Mouse (Mus musculus): ENCODE measurements around the gene Lbx2. TPM values are rescaled to one million over a fixed set of nuclear protein-coding genes. Genes with fewer than 3 reads are reported as not detected.

Gene Lbx2
- total and polyA plus RNA-seq, 2 experiments from 2014 or later, result 0.33 TPM; not detected in 1

- Histone ChIP-seq H3K4me1 (ENCODE audit: insufficient read depth) (no peaks in the 10 kb centered on the region), H3K4me2 (ENCODE audit: low read depth) (no peak overlapping the region), H3K9ac (no peak overlapping the region), H3K4me3 (ENCODE audit: low read depth, low read length) (no peak overlapping the region), H3K27ac (ENCODE audit: low read depth, low read length) (no peak overlapping the region), H3K36me3 (ENCODE audit: insufficient read depth) (no peaks in the 10 kb centered on the region), H3K9me3 (ENCODE audit: low read length) (no peaks in the 10 kb centered on the region), H3K27me3 (ENCODE audit: insufficient read depth, low read length) (peaks cover 65% of the 10 kb centered on the region)
- ATAC-seq, result peak; percentile 25; the same call in 1 of the 2 replicates
- TF ChIP-seq CTCF (IDR thresholded peaks at IDR 0.05; ENCODE audit: low read depth), result no peak
- DNase-seq, result no peak
- WGBS, result 3% methylated on average over 23 of the region's 24 CpGs
Measured at GRCm38 (mm10) chr6:83071220-83071619, 14.9 kb upstream of the Lbx2 start.

DNA sequence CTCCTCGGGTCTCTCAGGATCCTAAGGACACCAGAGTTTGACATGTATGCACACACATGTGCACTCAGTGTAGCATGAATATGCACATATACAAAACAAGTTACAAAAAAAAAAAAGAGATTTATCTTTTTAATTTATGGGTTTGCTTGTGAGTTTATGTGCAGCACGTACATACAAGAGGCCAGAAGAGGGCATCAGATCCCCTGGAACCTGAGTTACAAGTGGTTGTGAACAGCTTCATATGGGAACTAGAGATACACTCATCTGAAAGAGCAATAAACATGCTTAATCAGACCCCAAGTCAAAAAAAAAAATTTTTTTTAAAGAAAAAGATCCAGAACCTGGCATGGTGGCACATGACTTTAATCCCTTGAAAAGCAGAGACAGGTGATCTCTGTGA lies 11.2 kb upstream of the Lbx2 start:
- Histone ChIP-seq H3K9me3 (ENCODE audit: low read length) (no peaks in the 10 kb centered on the region), H3K4me3 (ENCODE audit: low read depth, low read length) (no peak overlapping the region), H3K27ac (ENCODE audit: low read depth, low read length) (no peak overlapping the region), H3K4me2 (ENCODE audit: low read depth) (no peak overlapping the region), H3K4me1 (ENCODE audit: insufficient read depth) (no peaks in the 10 kb centered on the region), H3K36me3 (ENCODE audit: insufficient read depth) (no peaks in the 10 kb centered on the region), H3K27me3 (ENCODE audit: insufficient read depth, low read length) (peaks cover 48% of the 10 kb centered on the region), H3K9ac (no peak overlapping the region)
- TF ChIP-seq CTCF (IDR thresholded peaks at IDR 0.05; ENCODE audit: low read depth), result peak; percentile 24; the same call in 1 of the 2 replicates
- DNase-seq (no peak), ATAC-seq (no peak)
- 17% methylated on average over 2 of the region's 2 CpGs for WGBS

GRCm38 (mm10) chr6:83077630-83078323 lies 8.4 kb upstream of the Lbx2 start, which contains the start of gene Pcgf1:
Gene Pcgf1 (plus strand): TSS chr6:83077869.
- H3K27ac ChIP-seq (ENCODE audit: low read depth, low read length), result peak within 1 kb of the TSS; percentile 93
- peaks cover 14% of the 10 kb centered on the region; the same call in 1 of the 2 replicates for H3K36me3 ChIP-seq (ENCODE audit: insufficient read depth)
- H3K9me3 ChIP-seq (ENCODE audit: low read length), result no peaks in the 10 kb centered on the region
- ATAC-seq (peak; percentile 36), DNase-seq (no peak)
- no peak for TF ChIP-seq CTCF (IDR thresholded peaks at IDR 0.05; ENCODE audit: low read depth)
- H3K9ac ChIP-seq, result peak within 1 kb of the TSS; percentile 79
- H3K4me1 ChIP-seq (ENCODE audit: insufficient read depth), result no peaks in the 10 kb centered on the region
- peaks cover 30% of the 10 kb centered on the region for H3K27me3 ChIP-seq (ENCODE audit: insufficient read depth, low read length)
- H3K4me3 ChIP-seq (ENCODE audit: low read depth, low read length), result peak within 1 kb of the TSS; percentile 74
- 1% methylated on average over 53 of the region's 54 CpGs for WGBS
- peak within 1 kb of the TSS; percentile 97 for H3K4me2 ChIP-seq (ENCODE audit: low read depth)

DNA sequence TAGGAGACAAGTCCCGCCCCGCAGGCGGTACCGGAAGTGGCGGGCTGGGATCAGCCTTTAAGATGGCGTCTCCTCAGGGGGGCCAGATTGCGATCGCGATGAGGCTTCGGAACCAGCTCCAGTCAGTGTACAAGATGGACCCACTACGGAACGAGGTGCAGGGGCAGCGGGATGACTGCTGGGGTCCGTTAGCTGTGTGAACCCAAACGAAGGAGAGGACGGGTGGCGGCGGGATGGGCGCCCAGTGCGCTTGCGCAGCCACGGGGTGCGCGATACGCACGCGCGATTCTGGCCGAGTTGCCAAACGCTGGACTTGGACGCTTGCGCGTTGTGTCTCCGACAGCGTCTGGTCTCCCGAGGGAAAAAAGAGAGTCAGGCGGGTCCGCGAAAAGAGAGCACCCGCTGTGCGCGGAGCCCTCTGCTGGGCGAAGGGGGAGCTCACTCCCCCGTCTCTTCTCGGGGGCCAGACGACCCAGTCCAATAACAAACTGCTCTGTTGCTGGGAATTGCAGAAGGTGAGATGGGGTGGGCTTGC lies 7.8 kb upstream of the Lbx2 start:
- ATAC-seq (peak; percentile 96), DNase-seq (peak; percentile 100)
- peak overlapping the region; percentile 93 for H3K27ac ChIP-seq (ENCODE audit: low read depth, low read length)
- no peaks in the 10 kb centered on the region for H3K9me3 ChIP-seq (ENCODE audit: low read length)
- H3K36me3 ChIP-seq (ENCODE audit: insufficient read depth), result peaks cover 14% of the 10 kb centered on the region; the same call in 1 of the 2 replicates
- 0% methylated on average over 42 of the region's 46 CpGs for WGBS
- peak; percentile 66 for TF ChIP-seq CTCF (IDR thresholded peaks at IDR 0.05; ENCODE audit: low read depth)
- H3K4me1 ChIP-seq (ENCODE audit: insufficient read depth), result no peaks in the 10 kb centered on the region
- H3K4me2 ChIP-seq (ENCODE audit: low read depth), result peak overlapping the region; percentile 97
- peak overlapping the region; percentile 79 for H3K9ac ChIP-seq
- peaks cover 28% of the 10 kb centered on the region for H3K27me3 ChIP-seq (ENCODE audit: insufficient read depth, low read length)
- H3K4me3 ChIP-seq (ENCODE audit: low read depth, low read length), result peak overlapping the region; percentile 74

GRCm38 (mm10) chr6:83080210-83080609 lies 6.0 kb upstream of the Lbx2 start:
- Histone ChIP-seq H3K9ac (no peak overlapping the region), H3K4me2 (ENCODE audit: low read depth) (no peak overlapping the region), H3K4me3 (ENCODE audit: low read depth, low read length) (no peak overlapping the region), H3K9me3 (ENCODE audit: low read length) (no peaks in the 10 kb centered on the region), H3K27ac (ENCODE audit: low read depth, low read length) (no peak overlapping the region), H3K4me1 (ENCODE audit: insufficient read depth) (no peaks in the 10 kb centered on the region), H3K36me3 (ENCODE audit: insufficient read depth) (peaks cover 14% of the 10 kb centered on the region; the same call in 1 of the 2 replicates), H3K27me3 (ENCODE audit: insufficient read depth, low read length) (peaks cover 30% of the 10 kb centered on the region)
- DNase-seq (no peak), ATAC-seq (no peak)
- no peak for TF ChIP-seq CTCF (IDR thresholded peaks at IDR 0.05; ENCODE audit: low read depth)
- 98% methylated on average over 5 of the region's 5 CpGs for WGBS

DNA sequence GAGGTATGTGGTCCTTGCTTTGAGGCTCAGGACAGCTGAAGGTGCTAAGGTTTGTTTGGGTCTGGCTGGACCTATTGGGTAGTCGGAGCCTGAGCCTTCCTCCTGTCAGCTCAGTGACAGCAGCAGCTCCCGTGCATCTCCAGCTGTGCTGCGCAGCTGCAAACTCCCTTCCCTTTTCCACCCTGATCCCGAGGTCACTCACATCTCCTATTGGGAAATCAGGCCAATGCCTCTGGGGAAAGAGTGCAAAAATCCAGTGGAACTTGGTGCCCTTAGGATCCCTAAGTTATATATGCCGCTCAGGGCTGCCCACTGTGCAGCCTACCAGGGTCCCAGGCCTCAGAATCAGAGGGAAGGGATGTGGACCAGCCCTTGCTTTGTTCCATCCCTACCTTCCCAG lies 2.7 kb upstream of the Lbx2 start:
- no peaks in the 10 kb centered on the region for H3K4me1 ChIP-seq (ENCODE audit: insufficient read depth)
- H3K4me3 ChIP-seq (ENCODE audit: low read depth, low read length), result no peak overlapping the region
- no peak for DNase-seq
- H3K9ac ChIP-seq, result no peak overlapping the region
- H3K4me2 ChIP-seq (ENCODE audit: low read depth), result no peak overlapping the region
- no peak overlapping the region for H3K27ac ChIP-seq (ENCODE audit: low read depth, low read length)
- no peak for TF ChIP-seq CTCF (IDR thresholded peaks at IDR 0.05; ENCODE audit: low read depth)
- ATAC-seq, result no peak
- peaks cover 14% of the 10 kb centered on the region; the same call in 1 of the 2 replicates for H3K36me3 ChIP-seq (ENCODE audit: insufficient read depth)
- H3K27me3 ChIP-seq (ENCODE audit: insufficient read depth, low read length), result peaks cover 38% of the 10 kb centered on the region
- H3K9me3 ChIP-seq (ENCODE audit: low read length), result no peaks in the 10 kb centered on the region
- 15% methylated on average over 5 of the region's 5 CpGs for WGBS

DNA sequence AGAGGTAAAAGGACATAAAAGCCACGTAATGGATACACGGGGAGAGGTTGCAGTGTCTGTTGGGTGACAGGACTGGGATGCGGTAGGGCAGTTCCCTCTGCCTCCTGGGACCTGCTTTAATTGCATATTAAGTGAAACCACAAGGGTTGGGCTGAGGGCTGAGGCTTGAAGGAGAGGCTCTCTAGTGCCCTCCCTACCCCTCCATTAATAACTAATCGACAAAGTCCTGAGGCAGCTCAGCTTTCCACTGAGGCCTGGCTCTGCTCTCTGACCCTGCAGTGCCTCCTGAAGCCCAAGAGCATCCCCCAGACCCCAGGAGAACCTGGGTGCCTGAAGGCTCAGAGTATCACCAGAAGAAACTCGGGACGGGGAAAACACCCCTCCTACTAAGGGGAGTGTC lies 1.7 kb upstream of the Lbx2 start:
- H3K9me3 ChIP-seq (ENCODE audit: low read length), result no peaks in the 10 kb centered on the region
- 4% methylated on average over 6 of the region's 6 CpGs for WGBS
- DNase-seq, result no peak
- no peak overlapping the region for H3K27ac ChIP-seq (ENCODE audit: low read depth, low read length)
- no peaks in the 10 kb centered on the region for H3K4me1 ChIP-seq (ENCODE audit: insufficient read depth)
- no peak overlapping the region for H3K4me3 ChIP-seq (ENCODE audit: low read depth, low read length)
- H3K36me3 ChIP-seq (ENCODE audit: insufficient read depth), result peaks cover 14% of the 10 kb centered on the region; the same call in 1 of the 2 replicates
- no peak for TF ChIP-seq CTCF (IDR thresholded peaks at IDR 0.05; ENCODE audit: low read depth)
- H3K4me2 ChIP-seq (ENCODE audit: low read depth), result no peak overlapping the region
- H3K9ac ChIP-seq, result no peak overlapping the region
- ATAC-seq, result no peak
- peaks cover 46% of the 10 kb centered on the region for H3K27me3 ChIP-seq (ENCODE audit: insufficient read depth, low read length)

Data from forebrain, postnatal 0 days (tissue).